Mouse (Mus musculus): ENCODE measurements around the gene Gatad2b.
A peak's percentile ranks its signal among the peaks of the same experiment; 100 is the strongest.
"Not testable (repeated sequence)": the region's sequence is repeated elsewhere in the genome, so short reads cannot be mapped to it uniquely, and the experiment has no call there.

The Gatad2b gene

GRCm38 (mm10) chr3:90265932-90266741, 26.8 kb upstream of the Gatad2b start:
- DNase-seq = no peak

- DNase-seq = no peak
Observed at GRCm38 (mm10) chr3:90266901-90267775, 25.8 kb upstream of the Gatad2b start.

- no peak for DNase-seq
Observed at GRCm38 (mm10) chr3:90268190-90268589, 24.8 kb upstream of the Gatad2b start.

GRCm38 (mm10) chr3:90268971-90269370, 24.0 kb upstream of the Gatad2b start:
- DNase-seq = no peak

GRCm38 (mm10) chr3:90270784-90271183, 22.2 kb upstream of the Gatad2b start:
- DNase-seq = no peak

GRCm38 (mm10) chr3:90272170-90272569, 20.8 kb upstream of the Gatad2b start:
- DNase-seq = no peak

GRCm38 (mm10) chr3:90273855-90274254, 19.1 kb upstream of the Gatad2b start:
- no peak for DNase-seq

- no peak for DNase-seq
Observed at GRCm38 (mm10) chr3:90275286-90275685, 17.7 kb upstream of the Gatad2b start.

- no peak for DNase-seq
Observed at GRCm38 (mm10) chr3:90276858-90277257, 16.1 kb upstream of the Gatad2b start.

- DNase-seq = no peak
Observed at GRCm38 (mm10) chr3:90277793-90278192, 15.2 kb upstream of the Gatad2b start.

- no peak for DNase-seq
Observed at GRCm38 (mm10) chr3:90278211-90278610, 14.8 kb upstream of the Gatad2b start.

- no peak for DNase-seq
Observed at GRCm38 (mm10) chr3:90279216-90279615, 13.8 kb upstream of the Gatad2b start.

- no peak for DNase-seq
Observed at GRCm38 (mm10) chr3:90279743-90280142, 13.2 kb upstream of the Gatad2b start.

GRCm38 (mm10) chr3:90280708-90281107, 12.3 kb upstream of the Gatad2b start:
- DNase-seq = no peak

- no peak for DNase-seq
Observed at GRCm38 (mm10) chr3:90284150-90284549, 8.8 kb upstream of the Gatad2b start.

GRCm38 (mm10) chr3:90289403-90289802, 3.6 kb upstream of the Gatad2b start:
- DNase-seq = not testable (repeated sequence)

- DNase-seq = peak in 1 of 2 experiments; percentile 33
Observed at GRCm38 (mm10) chr3:90290602-90291001, 2.4 kb upstream of the Gatad2b start.

GRCm38 (mm10) chr3:90291982-90292344, 1.0 kb upstream of the Gatad2b start:
- DNase-seq = no peak

GRCm38 (mm10) chr3:90293352-90294063, 530 bp downstream of the Gatad2b start:
- peak; percentile 75 to 85 for DNase-seq

GRCm38 (mm10) chr3:90294064-90294440, 1.1 kb downstream of the Gatad2b start:
- DNase-seq = no peak

GRCm38 (mm10) chr3:90294651-90295050, 1.7 kb downstream of the Gatad2b start:
- no peak for DNase-seq

GRCm38 (mm10) chr3:90305801-90306200, 12.8 kb downstream of the Gatad2b start:
- DNase-seq = no peak

- no peak for DNase-seq
Observed at GRCm38 (mm10) chr3:90309589-90309988, 16.6 kb downstream of the Gatad2b start.

Measured in kidney, postnatal 25 days (tissue).